Mouse (Mus musculus): ENCODE data around the gene Olfr720.

The Olfr720 gene

DNA sequence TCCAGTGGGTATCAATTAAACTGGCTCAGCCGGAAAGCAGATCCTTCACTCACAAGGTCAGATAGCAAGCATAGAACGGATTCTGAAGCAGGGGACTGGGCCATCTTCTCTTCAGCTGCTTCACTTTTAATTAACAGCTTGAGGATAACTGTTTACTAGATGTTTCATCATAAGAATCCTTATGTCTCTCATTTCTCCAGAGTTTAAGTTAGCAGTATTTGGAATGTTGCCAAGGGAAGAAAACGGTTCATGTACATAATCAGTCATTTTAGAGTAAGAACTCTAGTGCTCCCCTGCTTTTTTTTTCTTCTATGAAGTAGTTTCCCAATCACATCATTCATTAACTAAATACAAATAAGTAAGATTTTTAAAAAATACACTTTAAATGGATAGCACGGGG is at the start of gene Olfr720:
Olfr720 (minus strand) TSS at position 101 of the 400 bp plus-strand sequence.
- DNase-seq, result no peak

All from heart, adult 11 months (tissue).